Mouse (Mus musculus): ENCODE results near the gene Galnt17. TPM values are rescaled to one million over a fixed set of nuclear protein-coding genes. Genes with fewer than 3 reads are reported as not detected.
A peak's percentile ranks its signal among the peaks of the same experiment; 100 is the strongest.

Galnt17 gene
- total RNA-seq, 2 experiments from 2014 or later: 29.6 to 30.7 TPM

DNA sequence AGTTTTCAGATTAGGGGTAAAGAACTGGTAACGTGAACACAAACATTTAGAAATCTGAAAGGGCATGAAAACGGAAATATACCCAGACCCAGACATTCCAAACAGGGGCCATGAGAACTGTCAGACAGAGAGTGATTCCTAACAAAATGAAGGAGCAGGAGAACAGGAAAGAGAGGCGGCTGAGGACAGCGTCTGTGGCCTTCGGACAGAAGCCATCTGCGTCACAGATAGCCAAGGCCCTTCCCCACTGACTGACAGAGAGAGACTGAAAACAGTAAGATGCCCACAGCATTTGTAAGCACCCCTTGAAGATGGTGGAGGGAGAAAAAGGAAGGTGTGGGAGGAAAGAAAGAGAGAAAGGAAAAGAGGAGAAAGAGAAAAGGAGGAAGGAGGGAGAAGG lies 139.1 kb downstream of the Galnt17 start:
- intact Hi-C loops (cut with DNase I): no loop called here
- DNase-seq (ENCODE audit: extremely low spot score in 1 of 2, low spot score in 2 of 2): no peak

DNA sequence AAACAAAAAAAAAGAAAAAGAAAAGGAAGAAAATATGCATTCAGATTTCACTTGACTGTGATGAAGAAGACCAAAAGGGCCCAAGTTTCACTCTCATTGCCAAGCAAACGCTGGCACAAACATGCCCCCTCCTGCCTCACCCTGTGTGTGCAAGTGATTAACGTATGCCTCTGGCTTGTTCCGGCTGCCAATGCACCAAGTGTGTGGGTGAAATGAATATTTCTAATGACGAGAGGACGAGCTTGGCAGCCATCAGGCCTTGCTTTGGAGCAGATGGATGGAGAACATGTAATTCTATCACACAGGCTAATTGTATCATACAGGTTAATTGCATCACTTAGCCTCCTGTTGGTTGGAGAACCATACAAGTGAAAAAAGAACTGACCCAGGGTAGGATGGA lies 140.9 kb downstream of the Galnt17 start:
- intact Hi-C loops (cut with DNase I): no loop called here
- DNase-seq (ENCODE audit: extremely low spot score in 1 of 2, low spot score in 2 of 2): no peak

DNA sequence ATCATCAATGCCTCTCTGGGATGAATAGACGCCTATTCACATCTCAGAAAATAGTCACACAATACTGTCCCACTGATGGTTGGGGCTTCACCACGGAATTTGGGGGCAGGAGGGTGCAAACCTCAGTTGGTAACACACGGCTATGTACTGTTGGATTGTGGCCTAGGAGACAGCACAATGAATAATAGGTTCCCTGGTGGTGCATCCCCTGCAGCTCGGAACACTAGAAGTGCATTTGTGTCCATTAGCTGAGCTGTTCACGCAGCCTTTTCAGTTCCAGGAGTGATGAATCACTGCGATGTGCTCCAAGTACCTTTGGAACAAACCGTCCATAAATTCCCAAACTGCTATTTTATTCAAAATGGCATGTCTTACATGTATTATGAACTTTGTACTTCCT lies 142.6 kb downstream of the Galnt17 start:
- intact Hi-C loops (cut with DNase I): no loop called here
- no peak for DNase-seq (ENCODE audit: extremely low spot score in 1 of 2, low spot score in 2 of 2)

DNA sequence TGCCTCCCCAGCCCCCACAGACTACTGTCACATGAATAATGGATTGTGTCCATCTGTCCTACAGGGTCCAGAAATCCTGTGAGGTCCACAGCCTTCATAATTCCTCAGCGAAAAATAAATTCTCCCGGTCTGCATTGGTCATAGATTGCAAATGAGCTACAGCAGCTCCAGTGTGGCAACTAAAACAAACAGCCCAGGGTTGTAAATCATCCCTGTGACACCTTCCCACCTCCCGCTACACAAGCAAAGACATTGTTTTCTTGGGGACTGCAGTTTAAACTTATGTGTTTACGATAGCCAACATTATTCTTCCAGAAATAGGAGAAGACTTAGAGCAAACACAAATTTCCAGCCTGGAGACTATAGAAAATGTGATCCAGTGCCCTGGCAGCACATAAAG lies 150.4 kb downstream of the Galnt17 start:
- no peak for DNase-seq (ENCODE audit: extremely low spot score in 1 of 2, low spot score in 2 of 2)
- intact Hi-C loops (cut with DNase I): no loop called here

DNA sequence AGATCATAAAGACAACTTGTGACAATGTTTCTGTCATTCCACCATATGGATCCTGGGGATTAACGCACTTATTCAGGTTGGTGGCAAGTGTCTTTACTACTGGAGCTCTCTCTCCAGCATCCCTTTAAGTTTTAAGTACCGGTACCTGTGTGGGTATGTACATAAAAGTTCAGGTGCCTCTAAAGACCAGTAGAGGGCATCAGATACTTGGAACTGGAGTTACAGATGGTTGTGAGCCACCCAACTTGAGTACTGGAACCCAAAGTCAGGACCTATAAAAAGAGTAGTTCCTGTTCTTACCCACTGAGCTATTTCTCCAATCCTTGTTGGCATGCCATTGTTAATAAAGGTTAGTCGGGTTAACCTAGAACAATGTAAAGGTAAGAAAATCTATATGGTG lies 152.0 kb downstream of the Galnt17 start:
- no peak for DNase-seq (ENCODE audit: extremely low spot score in 1 of 2, low spot score in 2 of 2)
- intact Hi-C loops (cut with DNase I): no loop called here

DNA sequence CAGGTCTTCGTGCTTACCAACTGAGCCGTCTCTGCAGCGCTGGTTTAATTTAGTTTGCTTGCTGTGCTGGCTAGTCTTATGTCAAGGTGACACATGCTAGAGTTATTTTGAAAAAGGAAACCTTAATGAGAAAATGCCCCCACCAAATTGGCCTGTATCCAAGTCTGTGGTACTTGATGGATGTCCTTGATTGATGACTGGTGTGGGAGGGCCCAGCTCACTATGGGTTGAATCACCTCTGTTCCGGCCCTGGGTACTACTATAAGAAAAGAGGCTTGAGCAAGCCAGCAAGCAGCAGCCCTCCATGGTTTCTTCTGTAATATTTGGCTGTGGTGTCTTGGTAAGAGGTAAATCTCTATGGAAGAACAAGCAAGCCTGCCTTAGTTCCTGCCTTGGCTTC lies 165.7 kb downstream of the Galnt17 start:
- no peak for DNase-seq (ENCODE audit: extremely low spot score in 1 of 2, low spot score in 2 of 2)
- intact Hi-C loops (cut with DNase I): no loop called here

DNA sequence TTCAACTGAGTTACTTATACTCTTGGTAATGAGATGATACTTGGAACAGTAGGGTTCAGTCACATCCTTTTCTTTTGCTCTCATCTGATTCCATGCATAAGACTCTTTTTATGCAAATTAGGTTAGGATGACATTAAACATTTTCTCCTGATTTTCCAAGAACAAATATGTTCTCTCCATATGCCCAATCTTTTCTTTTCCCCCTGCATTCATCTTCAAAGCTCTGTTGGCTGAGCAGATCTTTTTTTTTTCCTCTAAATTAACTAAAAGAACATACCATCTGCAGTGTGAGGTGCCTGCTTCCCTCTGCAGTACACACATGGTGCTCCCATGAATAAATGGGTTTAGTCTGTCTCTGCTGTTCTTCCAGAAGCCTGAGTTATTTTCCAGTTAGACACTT lies 173.5 kb downstream of the Galnt17 start:
- peak in 1 of 2 experiments; percentile 34 for DNase-seq (ENCODE audit: extremely low spot score in 1 of 2, low spot score in 2 of 2)
- intact Hi-C loops (cut with DNase I): no loop called here

DNA sequence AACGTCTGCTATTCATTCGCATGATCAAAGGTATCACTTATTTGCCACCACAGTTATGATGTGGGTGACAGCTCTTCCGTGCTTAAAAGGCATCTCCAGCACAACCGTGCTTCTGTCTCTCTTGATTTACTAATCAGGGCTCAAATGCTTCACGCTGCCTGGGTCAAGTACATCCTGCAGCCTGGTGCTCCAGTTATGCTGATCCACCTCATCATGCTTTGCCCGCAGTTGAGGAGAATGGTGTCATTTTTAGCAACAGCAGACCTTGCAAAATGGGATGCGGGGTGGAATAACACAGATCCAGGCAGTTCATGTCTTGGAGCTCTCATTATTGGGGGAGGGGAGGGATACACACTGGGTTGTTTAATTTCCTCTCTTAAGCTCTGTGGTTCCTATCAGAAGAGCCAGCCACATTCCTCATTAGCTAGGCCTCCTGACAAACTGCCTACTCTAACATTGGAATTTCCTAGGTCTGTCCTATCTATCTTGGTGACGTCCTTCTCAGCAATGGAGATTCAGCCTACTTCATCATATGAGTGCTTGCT lies 187.9 kb downstream of the Galnt17 start:
- DNase-seq (ENCODE audit: extremely low spot score in 1 of 2, low spot score in 2 of 2): no peak
- intact Hi-C loops (cut with DNase I): no loop called here

DNA sequence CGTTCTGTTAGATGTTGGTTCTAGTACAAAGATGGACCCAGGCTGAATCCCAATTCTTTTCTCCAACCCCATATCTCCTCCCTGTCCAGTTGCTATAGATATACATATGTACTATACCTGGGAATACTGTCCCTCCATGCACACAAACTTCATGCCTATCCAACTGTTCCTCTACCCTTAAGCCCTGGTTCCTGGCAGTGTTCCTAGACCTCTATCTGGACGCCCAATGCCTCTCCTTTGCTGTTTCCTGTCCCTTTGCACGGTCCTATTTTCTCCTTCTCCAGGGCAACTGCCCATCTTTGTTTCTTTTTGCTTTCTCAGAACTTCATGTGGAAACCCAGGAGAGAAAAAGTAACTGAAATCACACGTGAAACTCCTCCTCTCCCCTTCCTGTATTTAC lies 188.4 kb downstream of the Galnt17 start:
- intact Hi-C loops (cut with DNase I): no loop called here
- DNase-seq (ENCODE audit: extremely low spot score in 1 of 2, low spot score in 2 of 2): no peak

DNA sequence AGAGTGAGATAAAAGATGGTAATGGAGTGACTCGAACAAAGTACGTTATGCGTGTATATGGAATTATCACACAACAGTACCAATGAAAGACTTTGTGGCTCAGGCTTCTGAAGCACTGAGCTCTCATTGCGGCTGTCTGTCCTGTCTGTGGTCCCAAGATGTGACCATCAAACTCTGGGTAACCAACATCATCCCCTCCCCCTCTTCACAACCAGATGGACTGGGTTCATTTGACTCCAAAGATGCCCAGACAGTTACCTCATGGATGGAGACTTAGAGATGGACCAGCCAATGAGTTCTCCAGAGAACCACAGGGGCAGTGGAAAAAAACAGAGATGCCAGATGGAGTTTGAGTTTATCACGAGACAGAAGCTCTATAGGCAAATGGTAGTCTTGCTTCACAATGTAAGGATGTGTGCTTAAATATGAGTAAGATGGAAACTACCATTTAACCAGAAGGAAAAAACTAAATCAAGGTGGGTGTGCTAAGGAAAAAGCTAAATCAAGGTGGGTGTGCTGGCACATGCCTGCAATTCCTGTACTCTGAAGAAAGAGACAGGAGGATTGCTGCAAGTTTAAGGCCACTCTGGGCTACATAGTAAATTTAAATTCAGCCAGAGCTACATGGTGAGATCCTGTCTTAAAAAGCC lies 190.8 kb downstream of the Galnt17 start:
- intact Hi-C loops (cut with DNase I): no loop called here
- no peak for DNase-seq (ENCODE audit: extremely low spot score in 1 of 2, low spot score in 2 of 2)

DNA sequence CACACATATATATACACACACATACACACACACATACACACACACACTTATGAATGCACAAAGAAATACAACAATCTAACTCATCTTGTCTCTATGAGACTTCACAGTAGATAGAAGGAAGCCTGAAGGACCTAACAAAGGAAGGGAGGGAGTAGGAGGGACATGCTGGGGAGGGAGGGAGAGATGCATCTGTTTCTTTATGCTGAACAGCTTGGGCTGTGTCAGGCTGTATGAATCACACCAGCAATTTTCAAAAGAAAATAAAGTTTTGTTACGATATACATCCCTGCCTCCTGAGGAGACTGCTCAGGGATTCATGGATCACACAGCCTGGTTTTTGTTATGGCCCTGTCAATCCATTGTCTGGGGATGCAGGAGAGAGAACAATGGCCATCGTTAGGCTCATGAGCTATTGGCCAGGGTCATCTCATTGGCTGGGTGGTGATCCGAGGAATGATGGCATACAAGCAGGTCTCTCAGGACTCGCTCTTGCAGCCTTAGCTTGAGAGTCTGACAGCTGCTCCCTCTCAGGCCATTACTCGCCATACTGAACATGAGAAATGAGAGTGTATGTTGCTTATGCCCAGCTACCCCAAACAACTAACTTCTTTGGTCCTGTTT lies 194.3 kb downstream of the Galnt17 start:
- intact Hi-C loops (cut with DNase I): no loop called here
- peak in 1 of 2 experiments; percentile 22 for DNase-seq (ENCODE audit: extremely low spot score in 1 of 2, low spot score in 2 of 2)

DNA sequence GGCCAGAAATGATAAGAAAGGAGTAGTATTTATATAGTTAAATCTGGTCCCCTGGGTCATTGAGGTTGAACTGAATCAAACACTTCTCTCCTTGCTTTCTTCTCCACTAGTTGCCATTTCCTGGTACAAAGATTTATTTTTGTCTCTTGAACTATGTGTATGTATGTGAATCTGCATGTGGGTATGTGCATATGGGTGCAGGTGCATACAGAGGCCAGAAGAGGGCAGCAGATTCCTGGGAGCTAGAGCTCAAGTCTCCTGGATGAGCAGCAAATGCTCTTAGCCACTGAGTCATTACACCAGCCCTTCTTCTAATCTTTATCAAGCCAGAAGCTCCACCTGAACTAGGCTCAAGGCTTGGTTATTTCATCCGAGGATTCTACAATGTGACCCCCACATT lies 201.1 kb downstream of the Galnt17 start:
- intact Hi-C loops (cut with DNase I): no loop called here
- DNase-seq (ENCODE audit: extremely low spot score in 1 of 2, low spot score in 2 of 2): no peak

DNA sequence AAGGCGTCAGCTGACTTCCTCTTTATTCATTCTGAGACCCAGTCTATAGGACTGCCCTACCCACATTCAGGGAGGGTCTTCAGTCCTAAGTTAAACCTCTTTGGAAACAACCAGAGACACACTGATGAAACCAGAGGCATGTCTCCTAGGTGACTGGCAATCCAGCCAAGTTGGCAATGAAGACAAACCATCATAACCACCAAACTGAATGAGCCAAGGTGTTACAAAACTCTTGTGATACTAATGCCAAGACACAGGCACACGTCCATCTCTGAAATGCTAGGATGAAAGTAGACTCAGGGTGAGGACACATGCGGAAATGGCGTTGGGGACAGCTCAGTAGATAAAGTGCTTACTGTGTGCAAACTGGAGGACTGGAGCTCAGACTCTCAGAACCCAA lies 211.5 kb downstream of the Galnt17 start:
- intact Hi-C loops (cut with DNase I): no loop called here
- no peak for DNase-seq (ENCODE audit: extremely low spot score in 1 of 2, low spot score in 2 of 2)

DNA sequence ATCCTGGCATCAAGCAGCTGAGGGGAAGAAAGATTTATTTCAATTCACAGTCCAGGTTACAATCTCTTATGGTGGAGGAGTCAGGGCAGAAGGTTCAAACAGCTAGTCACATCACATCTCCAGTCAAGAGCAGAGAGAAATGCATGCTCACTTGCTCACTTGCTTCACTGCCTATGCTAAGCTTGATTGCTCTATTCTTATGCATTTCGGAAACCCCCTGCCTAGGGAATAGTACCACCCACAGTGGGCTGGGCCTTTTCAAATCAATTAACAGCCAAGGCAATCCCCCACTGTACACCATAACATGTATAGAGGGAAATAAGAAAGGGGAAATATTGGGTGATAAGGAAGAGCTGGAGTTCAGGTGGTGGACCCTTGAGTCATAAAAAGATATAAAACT lies 212.7 kb downstream of the Galnt17 start:
- intact Hi-C loops (cut with DNase I): no loop called here
- no peak for DNase-seq (ENCODE audit: extremely low spot score in 1 of 2, low spot score in 2 of 2)

DNA sequence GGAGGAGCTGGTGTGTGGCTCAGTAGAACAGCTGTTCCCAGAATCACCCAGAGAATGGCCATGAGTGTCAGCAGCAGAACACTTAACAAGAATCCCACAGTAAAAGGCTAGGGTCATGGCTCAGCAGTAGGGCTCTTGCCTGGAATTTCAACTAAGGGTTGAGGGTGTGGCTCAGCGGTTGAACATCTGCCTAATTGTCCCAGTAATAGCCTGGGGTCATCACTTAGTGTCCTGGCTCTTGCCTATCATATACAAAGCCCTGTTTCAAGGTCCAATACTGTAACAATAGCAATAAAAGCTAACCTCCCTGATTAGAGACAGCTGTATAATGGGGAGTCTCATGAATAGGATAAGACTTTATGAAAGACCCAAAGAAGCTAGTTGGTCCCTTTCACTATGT lies 213.5 kb downstream of the Galnt17 start:
- no peak for DNase-seq (ENCODE audit: extremely low spot score in 1 of 2, low spot score in 2 of 2)
- intact Hi-C loops (cut with DNase I): no loop called here

DNA sequence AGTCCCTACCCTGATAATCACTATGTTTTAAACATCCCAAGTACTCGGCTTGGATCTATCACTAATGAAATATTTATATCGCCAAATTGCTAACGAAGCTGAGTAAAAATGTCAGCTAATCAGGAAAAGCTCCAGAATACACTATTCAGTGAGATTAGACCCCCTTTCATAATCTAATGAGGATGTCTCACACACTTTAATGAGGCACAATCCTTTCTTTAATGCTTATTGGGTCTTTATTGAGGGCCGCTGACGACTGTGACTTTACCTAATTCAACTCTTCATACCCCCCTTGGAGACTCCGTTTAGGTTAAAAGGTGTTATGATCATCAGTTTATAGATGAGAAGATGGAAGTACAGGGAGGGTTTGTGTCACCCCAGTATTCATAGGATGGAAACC lies 214.2 kb downstream of the Galnt17 start:
- no peak for DNase-seq (ENCODE audit: extremely low spot score in 1 of 2, low spot score in 2 of 2)
- intact Hi-C loops (cut with DNase I): no loop called here

DNA sequence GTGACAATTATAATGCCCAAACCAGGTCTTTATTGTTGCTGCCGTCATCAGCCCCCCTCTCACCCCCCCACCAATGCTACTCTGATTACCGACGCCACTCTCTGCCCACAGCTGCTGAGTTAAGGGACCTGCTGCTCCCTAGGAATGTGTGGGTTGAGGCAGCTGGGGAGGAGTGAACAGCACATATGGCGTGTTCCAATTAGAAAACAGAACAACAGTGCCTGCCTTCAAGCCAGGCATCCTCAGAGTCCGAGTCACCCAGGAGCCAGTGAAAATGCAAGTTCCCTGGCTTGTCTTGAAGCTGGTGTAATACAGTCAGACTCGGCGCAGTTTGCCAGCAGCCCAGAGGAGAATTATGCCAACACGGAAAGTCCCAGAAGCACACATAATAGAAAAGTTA lies 218.4 kb downstream of the Galnt17 start:
- DNase-seq (ENCODE audit: extremely low spot score in 1 of 2, low spot score in 2 of 2): no peak
- intact Hi-C loops (cut with DNase I): no loop called here

DNA sequence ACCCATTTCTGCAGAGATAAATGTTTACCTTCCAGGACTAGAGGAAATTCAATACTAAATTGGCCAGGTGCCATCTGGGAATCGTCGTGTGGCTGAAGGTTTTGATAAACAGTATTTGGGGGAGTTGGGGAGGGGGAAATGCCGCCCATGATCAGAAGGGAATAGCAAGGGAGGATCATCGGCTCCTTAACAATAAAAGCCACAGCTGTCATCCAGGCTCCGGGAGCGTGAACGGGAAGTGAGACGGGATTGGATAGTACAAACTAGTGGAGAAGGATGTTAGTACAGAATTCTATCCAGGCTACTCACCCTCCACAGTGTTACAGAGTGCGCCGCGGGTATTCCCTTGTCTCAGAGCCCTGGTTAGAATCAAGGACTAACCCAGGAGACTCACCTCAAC lies 219.4 kb downstream of the Galnt17 start:
- intact Hi-C loops (cut with DNase I): no loop called here
- no peak for DNase-seq (ENCODE audit: extremely low spot score in 1 of 2, low spot score in 2 of 2)

DNA sequence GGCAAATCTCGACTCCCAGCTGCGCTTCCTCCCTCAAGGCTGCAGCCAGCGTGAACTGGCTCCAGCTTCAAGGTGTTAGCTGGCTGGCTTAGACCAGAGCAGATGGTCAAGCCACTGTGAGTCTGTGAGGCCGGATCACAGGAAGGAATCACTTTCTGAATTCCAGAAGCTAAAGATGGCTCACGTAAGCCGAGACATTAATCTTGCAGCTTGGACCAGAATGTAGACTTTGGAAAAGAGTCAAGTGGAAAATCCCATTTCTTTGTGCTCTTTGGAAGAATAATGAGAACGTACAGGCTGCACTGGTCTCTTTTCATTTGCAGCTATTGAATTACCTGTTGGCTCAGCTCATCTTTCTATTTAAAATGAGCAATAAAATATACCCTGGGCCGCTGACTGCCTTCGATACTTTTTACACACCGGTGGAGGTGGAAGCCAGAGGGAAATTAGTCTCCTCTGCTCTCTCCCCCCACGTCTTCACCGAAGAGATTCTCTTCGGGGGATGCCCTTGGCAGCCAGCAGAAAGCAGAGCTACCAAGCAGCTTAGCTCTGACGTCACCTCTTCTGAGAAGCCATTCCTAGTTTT lies 225.1 kb downstream of the Galnt17 start:
- no peak for DNase-seq (ENCODE audit: extremely low spot score in 1 of 2, low spot score in 2 of 2)
- intact Hi-C loops (cut with DNase I): no loop called here

DNA sequence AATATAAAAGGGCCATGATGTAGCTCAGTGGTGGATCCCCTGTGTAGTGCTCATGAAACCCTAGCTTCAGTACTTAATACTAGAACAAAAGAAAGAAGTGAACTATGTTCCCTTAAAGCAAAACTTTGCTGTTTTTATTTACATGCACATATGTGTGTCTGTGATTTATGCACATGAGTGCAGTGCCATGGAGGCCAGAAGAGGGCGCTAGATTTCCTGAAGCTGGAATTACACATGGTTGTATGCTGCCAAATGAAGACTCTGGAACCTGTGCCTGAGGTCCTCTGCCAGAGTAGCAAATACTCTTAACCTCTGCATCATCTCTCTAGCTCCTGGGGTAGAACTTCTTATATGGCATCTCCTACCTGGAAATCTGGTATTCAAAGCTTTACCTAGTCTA lies 230.6 kb downstream of the Galnt17 start:
- intact Hi-C loops (cut with DNase I): no loop called here
- no peak for DNase-seq (ENCODE audit: extremely low spot score in 1 of 2, low spot score in 2 of 2)

Measured in left cerebral cortex, postnatal 10 days (tissue).